ENCODE assay signal across 16 mouse cellular contexts in the genomic region with DNA sequence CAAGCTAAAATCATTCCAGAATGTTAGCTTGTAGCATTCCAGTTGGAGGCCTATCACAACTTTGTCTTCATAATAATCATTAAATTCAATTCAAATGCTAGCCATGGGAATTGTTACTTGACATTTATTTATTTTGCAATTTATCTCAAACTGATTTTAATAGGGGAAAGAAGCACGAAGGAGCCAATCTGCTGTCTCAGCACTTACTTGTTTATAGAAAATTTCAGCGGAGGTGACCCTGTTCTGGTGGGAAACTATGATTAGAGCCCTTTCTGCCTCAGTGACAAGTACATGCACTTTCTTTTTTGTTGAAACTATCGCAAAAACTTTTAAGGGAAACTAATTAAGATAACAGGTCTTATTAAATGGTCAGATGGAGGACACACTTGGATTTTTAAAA.
"Had no signal": no experiment of that assay in that cellular context is flagged by ENCODE, and none has a peak within 500 bp of the region (broad histone marks: within the 10 kb centered on the region; RNA-seq: fewer than 3 reads in every experiment).

No protein-coding gene starts in this region.

- H3K9me3 ChIP-seq: megakaryocyte, embryonic 14.5 days; midbrain, embryonic 13.5 days; midbrain, embryonic 15.5 days; neural tube, embryonic 12.5 days; stomach, embryonic 15.5 days had no signal

- H3K27me3 ChIP-seq: megakaryocyte, embryonic 14.5 days; midbrain, embryonic 13.5 days; midbrain, embryonic 15.5 days; neural tube, embryonic 12.5 days; stomach, embryonic 15.5 days had no signal

- H3K9ac ChIP-seq: liver, postnatal 0 days; midbrain, embryonic 13.5 days; midbrain, embryonic 15.5 days; neural tube, embryonic 12.5 days; stomach, embryonic 15.5 days had no signal

- ATAC-seq: liver, postnatal 0 days; midbrain, embryonic 13.5 days; midbrain, embryonic 15.5 days had no signal

- H3K4me3 ChIP-seq: megakaryocyte, embryonic 14.5 days; midbrain, embryonic 13.5 days; midbrain, embryonic 15.5 days; neural tube, embryonic 12.5 days; stomach, embryonic 15.5 days had no signal

- H3K4me2 ChIP-seq: midbrain, embryonic 11.5 days; midbrain, embryonic 13.5 days; midbrain, embryonic 15.5 days; neural tube, embryonic 12.5 days; stomach, embryonic 15.5 days had no signal

- DNase-seq: liver, postnatal 0 days; lung, adult 2 months; lung, postnatal 10 days; lung, postnatal 36 days; right cerebral cortex, postnatal 14 days; thymus, adult 2 months; thymus, postnatal 25 days; thymus, postnatal 4 days had no signal

- H3K4me1 ChIP-seq: megakaryocyte, embryonic 14.5 days; stomach, embryonic 15.5 days had no signal

- H3K27ac ChIP-seq: macrophage; midbrain, embryonic 13.5 days; midbrain, embryonic 15.5 days; neural tube, embryonic 12.5 days; stomach, embryonic 15.5 days; stomach, postnatal 0 days had no signal

- H3K36me3 ChIP-seq: midbrain, embryonic 13.5 days; midbrain, embryonic 15.5 days; neural tube, embryonic 12.5 days; stomach, embryonic 15.5 days had no signal
